Mouse (Mus musculus) limb, embryonic 11.5 days (tissue): ENCODE measurements around the gene Tnpo1. TPM values are rescaled to one million over a fixed set of nuclear protein-coding genes. Genes with fewer than 3 reads are reported as not detected.
A peak's percentile ranks its signal among the peaks of the same experiment; 100 is the strongest.

Source experiments
- ATAC-seq: fragments of 200-750 bp; cut with Nextera tagmentation; 2 replicates; pipeline ENCODE4 v1.8.0; 2017; ENCODE audit warnings: low read depth; ENCODE audit not compliant: insufficient number of reproducible peaks, low FRiP score, low TSS enrichment
- DNase-seq: peaks from one replicate; pipeline ENCODE4 v3.0.0-alpha.2; 2015; ENCODE audit warnings: low spot score
- H3K27ac ChIP-seq: fragments of 300-500 bp; sonication (generic); replicated peaks from 2 replicates; pipeline ENCODE4 v1.5.1; 2014; ENCODE audit warnings: low read depth, mild to moderate bottlenecking, low read length
- H3K27me3 ChIP-seq: fragments of 300-500 bp; sonication (generic); 2 replicates; pipeline ENCODE4 v1.6.1; 2014; ENCODE audit warnings: mild to moderate bottlenecking, low read length, mixed read lengths; ENCODE audit not compliant: control insufficient read depth, insufficient read depth
- H3K36me3 ChIP-seq: fragments of 300-500 bp; sonication (generic); 2 replicates; pipeline ENCODE4 v1.6.1; 2014; ENCODE audit warnings: mild to moderate bottlenecking, low read length, moderate library complexity, mixed read lengths; ENCODE audit not compliant: control insufficient read depth, insufficient read depth
- H3K4me1 ChIP-seq: fragments of 300-500 bp; sonication (generic); 2 replicates; pipeline ENCODE4 v1.6.1; 2014; ENCODE audit warnings: low read length, mixed read lengths; ENCODE audit not compliant: control insufficient read depth, insufficient read depth
- H3K4me2 ChIP-seq: fragments of 300-500 bp; sonication (generic); 2 replicates; pipeline ENCODE4 v1.6.1; 2014; ENCODE audit warnings: low read depth, mild to moderate bottlenecking, moderate library complexity; ENCODE audit not compliant: severe bottlenecking
- H3K4me3 ChIP-seq: fragments of 300-500 bp; sonication (generic); 2 replicates; pipeline ENCODE4 v1.5.1; 2014; ENCODE audit warnings: low read depth, low read length
- H3K9ac ChIP-seq: fragments of 300-500 bp; sonication (generic); 2 replicates; pipeline ENCODE4 v1.6.1; 2014; ENCODE audit warnings: mild to moderate bottlenecking, low read length
- H3K9me3 ChIP-seq: fragments of 300-500 bp; sonication (generic); 2 replicates; pipeline ENCODE4 v1.6.1; 2016; ENCODE audit warnings: low read length; ENCODE audit not compliant: control insufficient read depth
- WGBS: fragments of 180-500 bp; shearing (Covaris S2); extraction: QIAGEN DNeasy Blood & Tissue Kit; methylation state at CpG from one replicate; pipeline ENCODE4 v1.1.7; 2014; 5-methylcytosine and 5-hydroxymethylcytosine counted together
- polyA plus RNA-seq: library from polyadenylated mRNA; unstranded; fragments of >200 nt; fragmentation: Nextera tagmentation; extraction: Ambion mirVana; gene quantifications from 2 replicates; pipeline ENCODE4 v1.2.1, GENCODE M21; 2014

Tnpo1 gene
- polyA plus RNA-seq, 1 experiment from 2014 or later, result 60.0 TPM

DNA sequence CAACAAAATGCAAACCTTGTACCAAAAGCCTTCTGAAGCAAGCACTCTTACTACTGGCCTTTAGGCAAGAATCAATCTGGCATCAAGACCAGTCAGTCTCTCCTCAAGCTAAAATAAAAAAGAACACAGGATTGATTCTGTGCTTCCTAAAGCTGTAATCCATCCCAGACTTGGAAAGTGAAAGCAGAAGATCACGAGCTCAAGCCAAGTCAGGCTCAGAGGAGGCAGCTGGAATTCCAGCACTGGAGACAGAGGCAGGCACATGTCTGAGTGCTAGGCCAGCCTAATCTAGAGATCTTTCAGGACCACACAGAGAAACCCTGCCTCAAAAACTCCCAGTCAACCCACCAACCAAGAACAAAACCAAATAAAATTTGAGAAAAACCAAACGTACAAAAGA is 45.8 kb downstream of the Tnpo1 start:
- Histone ChIP-seq H3K4me1 (no peaks in the 10 kb centered on the region), H3K9ac (no peak overlapping the region), H3K4me2 (no peak overlapping the region), H3K9me3 (no peaks in the 10 kb centered on the region), H3K36me3 (peaks cover 10% of the 10 kb centered on the region; the same call in 1 of the 2 replicates), H3K4me3 (no peak overlapping the region), H3K27me3 (no peaks in the 10 kb centered on the region), H3K27ac (no peak overlapping the region)
- DNase-seq, result no peak
- WGBS, result 62% methylated on average over 2 of the region's 2 CpGs
- ATAC-seq, result no peak

DNA sequence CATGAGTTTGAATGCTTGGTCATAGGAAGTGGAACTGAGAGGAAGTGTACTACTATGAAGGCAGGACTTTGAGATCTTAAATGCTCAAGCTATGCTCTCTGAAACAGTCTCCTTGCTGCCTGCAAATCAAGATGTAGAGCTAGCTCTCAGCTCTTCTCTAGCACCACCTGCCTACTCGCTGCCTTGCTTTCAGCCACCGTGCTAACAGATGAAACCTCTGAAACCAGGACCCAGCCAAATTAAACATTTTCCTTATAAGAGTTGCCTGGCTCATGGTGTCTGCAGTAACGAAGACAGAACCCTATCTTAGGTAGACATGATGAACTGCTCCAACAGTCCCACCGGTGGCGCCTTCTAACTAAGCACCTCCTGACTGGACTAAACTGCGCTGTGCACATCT is 46.8 kb downstream of the Tnpo1 start:
- H3K9me3 ChIP-seq, result no peaks in the 10 kb centered on the region
- no peak overlapping the region for H3K27ac ChIP-seq
- no peak for DNase-seq
- H3K27me3 ChIP-seq, result no peaks in the 10 kb centered on the region
- H3K36me3 ChIP-seq, result peaks cover 13% of the 10 kb centered on the region
- no peaks in the 10 kb centered on the region for H3K4me1 ChIP-seq
- no peak overlapping the region for H3K9ac ChIP-seq
- no peak for ATAC-seq
- no peak overlapping the region for H3K4me3 ChIP-seq
- no peak overlapping the region for H3K4me2 ChIP-seq
- 97% methylated on average over 6 of the region's 6 CpGs for WGBS

DNA sequence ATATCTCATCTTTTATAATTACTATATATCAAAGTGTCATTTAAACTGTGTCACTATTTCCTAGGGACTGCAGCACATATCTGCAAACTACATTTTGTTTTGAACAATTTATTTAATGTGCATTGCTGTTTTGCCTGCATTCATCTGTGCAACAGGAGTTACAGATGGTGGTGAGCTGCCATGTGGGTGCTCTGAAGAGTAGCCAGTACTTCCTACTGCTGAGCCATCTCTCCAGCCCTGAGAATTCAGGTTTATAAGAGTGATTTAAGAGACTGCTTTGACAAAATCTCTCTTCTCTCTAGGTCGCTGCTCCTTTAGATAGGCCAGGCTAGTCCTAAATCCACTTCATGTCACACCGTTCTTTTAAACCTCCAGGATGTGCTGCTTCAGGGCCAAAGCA is 49.0 kb downstream of the Tnpo1 start:
- no peaks in the 10 kb centered on the region for H3K27me3 ChIP-seq
- no peaks in the 10 kb centered on the region for H3K9me3 ChIP-seq
- DNase-seq, result no peak
- no peak overlapping the region for H3K27ac ChIP-seq
- H3K4me2 ChIP-seq, result no peak overlapping the region
- H3K36me3 ChIP-seq, result peaks cover 12% of the 10 kb centered on the region
- H3K4me1 ChIP-seq, result no peaks in the 10 kb centered on the region
- no peak overlapping the region for H3K9ac ChIP-seq
- no peak for ATAC-seq
- 92% methylated on average over 2 of the region's 2 CpGs for WGBS
- no peak overlapping the region for H3K4me3 ChIP-seq

DNA sequence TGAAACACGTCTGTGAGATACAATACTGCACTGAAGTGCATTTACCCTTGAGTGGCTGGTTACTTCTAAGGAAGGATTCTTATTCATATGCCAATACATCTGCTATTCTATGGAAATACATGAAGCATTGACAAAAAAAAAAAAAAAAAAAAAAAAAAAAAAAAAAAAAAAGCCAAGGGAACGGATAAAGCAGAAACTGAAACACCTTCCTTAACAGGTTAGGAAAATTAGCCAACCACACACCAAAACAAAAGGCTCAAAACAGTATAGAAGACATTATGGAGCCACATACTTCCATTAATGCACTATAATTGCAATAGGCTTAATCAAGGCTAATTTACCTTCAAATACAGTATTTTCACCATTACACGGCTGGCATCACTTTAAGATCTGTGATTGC is 51.5 kb downstream of the Tnpo1 start:
- no peaks in the 10 kb centered on the region for H3K9me3 ChIP-seq
- H3K4me2 ChIP-seq, result no peak overlapping the region
- ATAC-seq (no peak), DNase-seq (no peak)
- WGBS, result 89% methylated on average over 3 of the region's 3 CpGs
- no peak overlapping the region for H3K4me3 ChIP-seq
- H3K36me3 ChIP-seq, result peaks cover 22% of the 10 kb centered on the region
- no peaks in the 10 kb centered on the region for H3K4me1 ChIP-seq
- no peak overlapping the region for H3K9ac ChIP-seq
- no peaks in the 10 kb centered on the region for H3K27me3 ChIP-seq
- H3K27ac ChIP-seq, result no peak overlapping the region

DNA sequence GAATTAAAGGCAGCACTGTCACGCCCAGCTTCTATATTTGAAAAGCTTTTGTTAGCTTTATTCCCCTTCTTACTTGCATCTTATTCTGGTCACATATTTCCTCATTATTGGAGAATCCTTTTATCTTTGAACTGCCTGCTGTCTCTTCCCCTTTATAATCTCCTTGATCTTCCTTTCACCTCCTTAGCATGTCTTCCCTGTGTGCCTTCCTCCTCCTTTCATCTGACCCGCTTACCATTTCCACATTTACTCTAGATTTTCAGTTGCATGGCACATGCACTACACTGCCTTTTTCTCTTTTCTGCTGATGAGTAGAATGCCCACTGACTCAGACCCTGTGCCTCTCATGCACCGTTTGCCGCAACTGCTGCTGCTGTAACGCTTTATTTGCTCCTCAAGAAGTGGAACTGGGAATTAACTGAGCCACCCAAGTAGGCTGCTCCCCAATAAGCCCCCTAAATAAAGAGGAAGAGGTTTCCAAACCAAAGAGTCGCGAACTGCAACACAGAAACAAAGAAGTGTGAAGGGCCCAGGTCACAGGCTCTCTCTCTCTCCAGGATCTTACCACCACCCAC is 53.8 kb downstream of the Tnpo1 start:
- no peak overlapping the region for H3K4me3 ChIP-seq
- H3K36me3 ChIP-seq, result peaks cover 21% of the 10 kb centered on the region
- no peak overlapping the region for H3K4me2 ChIP-seq
- ATAC-seq (no peak), DNase-seq (no peak)
- H3K27ac ChIP-seq, result no peak overlapping the region
- no peaks in the 10 kb centered on the region for H3K9me3 ChIP-seq
- no peak overlapping the region for H3K9ac ChIP-seq
- no peaks in the 10 kb centered on the region for H3K4me1 ChIP-seq
- no peaks in the 10 kb centered on the region for H3K27me3 ChIP-seq
- WGBS, result 92% methylated on average over 7 of the region's 7 CpGs

DNA sequence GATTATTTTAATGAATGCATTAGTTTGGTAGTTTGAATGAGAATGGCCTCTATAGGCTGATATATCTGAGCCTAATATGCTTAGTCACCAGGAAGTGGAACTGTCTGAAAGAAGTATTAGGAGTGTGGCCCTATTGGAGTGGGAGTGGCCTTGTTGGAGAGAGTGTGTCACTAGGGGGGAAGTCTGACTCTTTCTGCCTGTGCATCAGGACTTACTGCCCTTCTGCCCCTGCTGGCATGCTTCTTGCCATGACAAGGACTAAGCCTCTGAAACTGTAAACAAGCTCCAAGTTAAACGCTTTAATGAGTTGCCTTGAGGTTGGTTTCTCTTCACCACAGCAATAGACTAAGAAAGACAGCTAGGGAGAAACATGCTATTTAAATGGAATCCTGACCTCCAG is 54.9 kb downstream of the Tnpo1 start:
- H3K36me3 ChIP-seq, result peaks cover 23% of the 10 kb centered on the region
- H3K27ac ChIP-seq, result no peak overlapping the region
- no peak for DNase-seq
- no peaks in the 10 kb centered on the region for H3K9me3 ChIP-seq
- no peaks in the 10 kb centered on the region for H3K27me3 ChIP-seq
- H3K4me3 ChIP-seq, result no peak overlapping the region
- H3K9ac ChIP-seq, result no peak overlapping the region
- no peaks in the 10 kb centered on the region for H3K4me1 ChIP-seq
- no peak for ATAC-seq
- no peak overlapping the region for H3K4me2 ChIP-seq
- WGBS, result 77% methylated on average over 1 of the region's 1 CpGs

DNA sequence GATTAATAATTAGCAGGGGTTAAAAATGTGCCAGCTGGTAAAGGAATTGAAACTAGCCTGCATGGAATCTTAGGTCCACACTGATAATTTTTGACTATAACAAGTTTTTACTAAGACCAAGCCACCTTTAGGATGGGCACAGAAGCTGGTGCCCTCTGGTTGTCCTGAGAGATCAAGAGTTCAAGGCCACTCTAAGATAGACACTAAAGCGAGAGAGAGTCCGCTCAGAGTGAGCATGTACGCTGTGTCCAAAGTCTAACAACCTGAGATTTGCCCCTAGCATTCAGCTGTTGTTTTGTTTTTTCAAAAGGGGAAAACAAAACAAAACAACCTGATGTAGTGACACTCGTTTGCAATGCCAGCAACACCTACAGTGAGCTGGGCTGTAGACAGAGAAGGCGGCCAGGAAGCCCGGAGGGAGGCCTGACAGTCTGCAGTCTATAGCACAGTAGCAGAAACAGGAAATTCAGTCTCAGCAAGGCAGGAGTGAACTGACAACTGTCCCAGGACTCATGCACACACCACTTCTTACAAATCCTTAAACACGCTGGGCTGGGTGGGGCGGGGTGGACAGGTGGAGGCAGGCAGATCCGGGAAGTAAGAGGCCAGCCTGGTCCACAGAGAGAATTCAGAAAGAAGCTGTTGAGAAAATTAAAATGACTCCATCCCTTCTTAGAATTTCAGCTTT is 57.8 kb downstream of the Tnpo1 start:
- H3K4me3 ChIP-seq, result no peak overlapping the region
- H3K9ac ChIP-seq, result no peak overlapping the region
- WGBS, result 95% methylated on average over 9 of the region's 9 CpGs
- DNase-seq, result no peak
- ATAC-seq, result no peak
- H3K9me3 ChIP-seq, result no peaks in the 10 kb centered on the region
- no peak overlapping the region for H3K27ac ChIP-seq
- H3K4me2 ChIP-seq, result no peak overlapping the region
- H3K36me3 ChIP-seq, result peaks cover 22% of the 10 kb centered on the region; the same call in 1 of the 2 replicates
- H3K27me3 ChIP-seq, result no peaks in the 10 kb centered on the region
- no peaks in the 10 kb centered on the region for H3K4me1 ChIP-seq

DNA sequence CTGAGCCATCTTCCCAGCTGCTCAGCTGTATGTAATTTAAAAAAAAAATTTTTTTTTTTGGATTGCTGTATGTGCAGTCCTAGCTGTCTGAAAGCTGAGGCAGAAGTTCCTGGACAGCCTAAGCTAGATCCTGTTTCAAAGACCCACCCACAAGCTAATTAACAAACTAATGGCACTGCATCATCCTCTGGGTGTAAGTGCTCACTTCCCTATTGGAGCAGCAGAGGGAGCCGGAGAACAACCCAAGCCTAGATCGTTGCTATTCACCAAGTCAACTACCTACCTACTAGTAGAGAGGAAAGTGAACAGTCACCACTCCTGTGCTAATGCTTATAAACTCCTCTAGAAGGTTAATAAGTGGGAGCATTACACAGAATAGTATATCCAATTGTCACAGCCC is 58.4 kb downstream of the Tnpo1 start:
- no peak overlapping the region for H3K9ac ChIP-seq
- peaks cover 25% of the 10 kb centered on the region; the same call in 1 of the 2 replicates for H3K36me3 ChIP-seq
- no peaks in the 10 kb centered on the region for H3K4me1 ChIP-seq
- no peaks in the 10 kb centered on the region for H3K9me3 ChIP-seq
- no peak overlapping the region for H3K27ac ChIP-seq
- H3K4me3 ChIP-seq, result no peak overlapping the region
- ATAC-seq (no peak), DNase-seq (peak; percentile 54)
- 60% methylated on average over 2 of the region's 2 CpGs for WGBS
- H3K4me2 ChIP-seq, result no peak overlapping the region
- H3K27me3 ChIP-seq, result no peaks in the 10 kb centered on the region

DNA sequence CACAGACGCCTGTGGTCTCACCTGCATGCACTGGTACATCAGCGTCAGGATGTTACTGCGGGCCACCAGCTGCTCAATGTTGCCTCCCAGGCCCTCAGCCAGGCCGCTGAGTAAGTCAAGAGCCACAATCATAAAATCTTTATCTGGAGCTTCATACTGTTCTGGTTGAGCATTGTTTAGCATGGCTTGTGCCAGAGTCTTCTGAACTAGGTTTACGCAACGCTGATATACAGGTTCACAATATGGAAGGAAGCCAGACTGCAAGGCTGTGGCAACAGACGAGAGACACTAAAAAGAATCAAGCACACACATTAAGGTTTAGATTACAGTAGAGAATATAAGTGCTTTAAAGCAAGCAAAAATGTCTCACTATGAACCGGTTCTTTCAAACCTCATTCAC is 70.9 kb downstream of the Tnpo1 start:
- Histone ChIP-seq H3K9ac (no peak overlapping the region), H3K27ac (no peak overlapping the region), H3K9me3 (no peaks in the 10 kb centered on the region), H3K36me3 (peaks cover 40% of the 10 kb centered on the region), H3K27me3 (no peaks in the 10 kb centered on the region), H3K4me2 (no peak overlapping the region), H3K4me1 (no peaks in the 10 kb centered on the region), H3K4me3 (no peak overlapping the region)
- peak; percentile 17 for DNase-seq
- no peak for ATAC-seq
- WGBS, result 95% methylated on average over 8 of the region's 8 CpGs
